Mouse (Mus musculus): ENCODE results near the gene Wdr83. TPM values are rescaled to one million over a fixed set of nuclear protein-coding genes. Genes with fewer than 3 reads are reported as not detected.
A peak's percentile ranks its signal among the peaks of the same experiment; 100 is the strongest.

The Wdr83 gene
- total and polyA plus RNA-seq, 3 experiments = 27.0 to 58.4 TPM; not detected in 1

GRCm38 (mm10) chr8:85059879-85060616 is 21.1 kb downstream of the Wdr83 start, which contains the start of gene Fbxw9:
Gene Fbxw9, plus strand, starts transcription at chr8:85060055.
- Histone ChIP-seq H3K9ac (ENCODE audit: control insufficient read depth, low read depth, low read length, poor library complexity, severe bottlenecking) (peak within 1 kb of the TSS; percentile 63), H3K4me3 (ENCODE audit: control insufficient read depth in 1 of 2, insufficient read depth in 1 of 2, low read depth in 2 of 2, low read length in 2 of 2) (peak within 1 kb of the TSS; percentile 45 to 78), H3K4me1 (ENCODE audit: control insufficient read depth in 1 of 2, insufficient read depth in 2 of 2, low read length in 2 of 2) (0 out of 4 replicates have a peak, but pooled peaks cover 0 to 3% of the 10 kb centered on the region in 2 experiments), H3K79me2 (ENCODE audit: control insufficient read depth, insufficient read depth, low read length, poor library complexity) (0 out of 2 replicates have a peak, but pooled peaks cover 2% of the 10 kb centered on the region), H3K27me3 (ENCODE audit: control insufficient read depth in 1 of 2, insufficient read depth in 2 of 2, low read length in 2 of 2) (no peaks in the 10 kb centered on the region), H3K27ac (ENCODE audit: control insufficient read depth, low read depth, low read length) (no peak within 1 kb of the TSS), H3K36me3 (ENCODE audit: control insufficient read depth in 1 of 2, insufficient read depth in 2 of 2, low read length in 2 of 2) (no peaks in the 10 kb centered on the region; a peak in 2 of 4 replicates), H3K9me3 (replicated peaks; ENCODE audit: insufficient read depth, low read length) (no peaks in the 10 kb centered on the region)
- DNase-seq (ENCODE audit: low read depth, low spot score) = peak; percentile 90
- TF ChIP-seq MAZ (IDR thresholded peaks at IDR 0.05; ENCODE audit: low read depth, low read length) (no peak), MAX (IDR thresholded peaks at IDR 0.05; ENCODE audit: low read length) (0 out of 2 replicates have a peak, but pooled peaks have one; percentile 25), MXI1 (IDR thresholded peaks at IDR 0.05; ENCODE audit: low read depth, low read length) (peak; percentile 88), UBTF (IDR thresholded peaks at IDR 0.05; ENCODE audit: borderline replicate concordance, insufficient read depth, low read depth, low read length) (no peak), RCOR1 (IDR thresholded peaks at IDR 0.05; ENCODE audit: low read depth, low read length) (no peak), MYB (IDR thresholded peaks at IDR 0.05; ENCODE audit: low read depth, low read length) (no peak), USF1 (IDR thresholded peaks at IDR 0.05; ENCODE audit: low read depth, low read length) (no peak), ZMIZ1 (IDR thresholded peaks at IDR 0.05; ENCODE audit: low read depth, low read length) (no peak), GATA1 (IDR thresholded peaks at IDR 0.05; ENCODE audit: low read depth, low read length) (no peak), USF2 (IDR thresholded peaks at IDR 0.05; ENCODE audit: borderline replicate concordance in 1 of 2, insufficient read depth in 1 of 2, low read depth in 1 of 2, low read length in 2 of 2) (no peak), GABPA (IDR thresholded peaks at IDR 0.05; ENCODE audit: low read depth, low read length) (no peak), POLR2AphosphoS5 (IDR thresholded peaks at IDR 0.05; ENCODE audit: borderline replicate concordance, low read depth, low read length) (no peak), NRF1 (IDR thresholded peaks at IDR 0.05; ENCODE audit: insufficient read depth, low read depth, low read length, poor library complexity, severe bottlenecking) (no peak), CHD2 (IDR thresholded peaks at IDR 0.05; ENCODE audit: low read length) (no peak), MEF2A (IDR thresholded peaks at IDR 0.05; ENCODE audit: extremely low read depth, insufficient replicate concordance, low read depth, low read length, poor library complexity, severe bottlenecking) (no peak), SMC3 (IDR thresholded peaks at IDR 0.05; ENCODE audit: low read depth, low read length) (no peak), SIN3A (IDR thresholded peaks at IDR 0.05; ENCODE audit: low read length) (peak; percentile 97), NELFE (IDR thresholded peaks at IDR 0.05; ENCODE audit: low read depth, low read length) (no peak), CHD1 (IDR thresholded peaks at IDR 0.05; ENCODE audit: low read depth, low read length) (no peak), ELF1 (IDR thresholded peaks at IDR 0.05; ENCODE audit: low read depth, low read length) (peak; percentile 74; the same call in 1 of the 2 replicates), HCFC1 (IDR thresholded peaks at IDR 0.05; ENCODE audit: low read depth, low read length) (peak; percentile 84), BHLHE40 (IDR thresholded peaks at IDR 0.05; ENCODE audit: borderline replicate concordance, low read depth, low read length) (no peak), KAT2A (conservative IDR thresholded peaks at IDR 0.05; ENCODE audit: low read depth, low read length) (no peak), ZKSCAN1 (IDR thresholded peaks at IDR 0.05; ENCODE audit: low read depth, low read length) (no peak), POLR2A (IDR thresholded peaks at IDR 0.05; ENCODE audit: control insufficient read depth in 1 of 2, insufficient read depth in 1 of 2, low read depth in 1 of 2, low read length in 2 of 2, poor library complexity in 1 of 2) (peak in 1 of 2 experiments; percentile 42; a peak in 1 of 4 replicates), JUND (IDR thresholded peaks at IDR 0.05; ENCODE audit: low read depth, low read length) (no peak), RAD21 (IDR thresholded peaks at IDR 0.05; ENCODE audit: low read depth, low read length) (no peak), ETS1 (IDR thresholded peaks at IDR 0.05; ENCODE audit: low read depth, low read length) (no peak), MAFK (IDR thresholded peaks at IDR 0.05; ENCODE audit: borderline replicate concordance, low read depth, low read length) (no peak), POLR2AphosphoS2 (IDR thresholded peaks at IDR 0.05; ENCODE audit: low read length) (peak; percentile 32; the same call in 1 of the 2 replicates), ZNF384 (IDR thresholded peaks at IDR 0.05; ENCODE audit: low read depth, low read length) (0 out of 2 replicates have a peak, but pooled peaks have one; percentile 50), TCF12 (IDR thresholded peaks at IDR 0.05; ENCODE audit: low read depth, low read length) (no peak), EP300 (IDR thresholded peaks at IDR 0.05; ENCODE audit: low read depth in 1 of 2, low read length in 2 of 2) (no peak), CTCF (IDR thresholded peaks at IDR 0.05 in 2 of 3, conservative IDR thresholded peaks at IDR 0.05 in 1 of 3; ENCODE audit: control insufficient read depth in 1 of 3, insufficient read depth in 1 of 3, low read depth in 2 of 3, low read length in 3 of 3, poor library complexity in 1 of 3, severe bottlenecking in 1 of 3) (no peak), TAL1 (IDR thresholded peaks at IDR 0.05; ENCODE audit: low read length) (no peak), ZC3H11A (IDR thresholded peaks at IDR 0.05; ENCODE audit: low read depth, low read length) (no peak)
